Mouse (Mus musculus) limb, embryonic 13.5 days (tissue): ENCODE results near the gene Anapc11. TPM values are rescaled to one million over a fixed set of nuclear protein-coding genes. Genes with fewer than 3 reads are reported as not detected.

Experiments used
- ATAC-seq: fragments of 200-750 bp; cut with Nextera tagmentation; 2 replicates; pipeline ENCODE4 v1.8.0; 2017; ENCODE audit warnings: low read depth, moderate number of reproducible peaks, moderate TSS enrichment; ENCODE audit not compliant: low FRiP score
- H3K27ac ChIP-seq: fragments of 300-500 bp; sonication (generic); 2 replicates; pipeline ENCODE4 v1.5.1; 2015; ENCODE audit warnings: inconsistent platforms, mild to moderate bottlenecking, moderate library complexity
- H3K27me3 ChIP-seq: fragments of 300-500 bp; sonication (generic); 2 replicates; pipeline ENCODE4 v1.6.1; 2015; ENCODE audit warnings: mild to moderate bottlenecking, inconsistent platforms
- H3K36me3 ChIP-seq: fragments of 300-500 bp; sonication (generic); 2 replicates; pipeline ENCODE4 v1.6.1; 2015; ENCODE audit warnings: inconsistent platforms, mild to moderate bottlenecking, moderate library complexity
- H3K4me1 ChIP-seq: fragments of 300-500 bp; sonication (generic); 2 replicates; pipeline ENCODE4 v1.6.1; 2015; ENCODE audit warnings: inconsistent platforms
- H3K4me2 ChIP-seq: fragments of 300-500 bp; sonication (generic); replicated peaks from 2 replicates; pipeline ENCODE4 v1.6.1; 2015; ENCODE audit warnings: inconsistent platforms, mild to moderate bottlenecking, moderate library complexity
- H3K4me3 ChIP-seq: fragments of 300-500 bp; sonication (generic); 2 replicates; pipeline ENCODE4 v1.5.1; 2015; ENCODE audit warnings: moderate library complexity, mild to moderate bottlenecking, inconsistent platforms
- H3K9ac ChIP-seq: fragments of 300-500 bp; sonication (generic); 2 replicates; pipeline ENCODE4 v1.6.1; 2015; ENCODE audit warnings: mild to moderate bottlenecking, inconsistent platforms
- H3K9me3 ChIP-seq: fragments of 300-500 bp; sonication (generic); 2 replicates; pipeline ENCODE4 v1.6.1; 2016; ENCODE audit warnings: inconsistent platforms
- WGBS: fragments of 180-500 bp; shearing (Covaris S2); methylation state at CpG from one replicate; pipeline ENCODE4 v1.1.7; 2015; 5-methylcytosine and 5-hydroxymethylcytosine counted together
- polyA plus RNA-seq: library from polyadenylated mRNA; unstranded; fragments of >200 nt; fragmentation: Nextera tagmentation; extraction: Ambion mirVana; gene quantifications from 2 replicates; pipeline ENCODE4 v1.2.1, GENCODE M21; 2015

Anapc11 gene
- polyA plus RNA-seq, 1 experiment from 2014 or later, result 222 TPM

- H3K4me1 ChIP-seq, result peaks cover 33% of the 10 kb centered on the region
- H3K4me2 ChIP-seq, result no peak overlapping the region
- WGBS, result 37% methylated on average over 6 of the region's 6 CpGs
- no peak overlapping the region for H3K27ac ChIP-seq
- no peak overlapping the region for H3K9ac ChIP-seq
- no peak for ATAC-seq
- H3K36me3 ChIP-seq, result peaks cover 63% of the 10 kb centered on the region
- peaks cover 18% of the 10 kb centered on the region for H3K27me3 ChIP-seq
- H3K9me3 ChIP-seq, result no peaks in the 10 kb centered on the region
- no peak overlapping the region for H3K4me3 ChIP-seq
These were observed 14.5 kb downstream of the Anapc11 start for GRCm38 (mm10) chr11:120612763-120613162.

- Histone ChIP-seq H3K4me2 (no peak overlapping the region), H3K36me3 (peaks cover 69% of the 10 kb centered on the region), H3K27me3 (peaks cover 14% of the 10 kb centered on the region), H3K9ac (no peak overlapping the region), H3K4me3 (no peak overlapping the region), H3K9me3 (no peaks in the 10 kb centered on the region), H3K4me1 (peaks cover 27% of the 10 kb centered on the region), H3K27ac (no peak overlapping the region)
- no peak for ATAC-seq
- WGBS, result 90% methylated on average over 10 of the region's 10 CpGs
These were observed 15.3 kb downstream of the Anapc11 start for GRCm38 (mm10) chr11:120613481-120613972.

- Histone ChIP-seq H3K27me3 (peaks cover 9% of the 10 kb centered on the region), H3K27ac (no peak overlapping the region), H3K4me1 (peaks cover 23% of the 10 kb centered on the region), H3K4me3 (no peak overlapping the region), H3K36me3 (peaks cover 73% of the 10 kb centered on the region), H3K9ac (no peak overlapping the region), H3K9me3 (no peaks in the 10 kb centered on the region), H3K4me2 (no peak overlapping the region)
- no peak for ATAC-seq
- WGBS, result 77% methylated on average over 8 of the region's 8 CpGs
These were observed 15.8 kb downstream of the Anapc11 start for GRCm38 (mm10) chr11:120613976-120614375.

GRCm38 (mm10) chr11:120615167-120615566 is 16.9 kb downstream of the Anapc11 start:
- no peaks in the 10 kb centered on the region for H3K9me3 ChIP-seq
- ATAC-seq, result no peak
- H3K4me2 ChIP-seq, result no peak overlapping the region
- no peak overlapping the region for H3K27ac ChIP-seq
- H3K4me3 ChIP-seq, result no peak overlapping the region
- WGBS, result 94% methylated on average over 6 of the region's 6 CpGs
- no peak overlapping the region for H3K9ac ChIP-seq
- H3K4me1 ChIP-seq, result peaks cover 18% of the 10 kb centered on the region
- H3K27me3 ChIP-seq, result no peaks in the 10 kb centered on the region
- peaks cover 74% of the 10 kb centered on the region for H3K36me3 ChIP-seq

- H3K36me3 ChIP-seq, result peaks cover 74% of the 10 kb centered on the region
- 94% methylated on average over 11 of the region's 11 CpGs for WGBS
These were observed 17.5 kb downstream of the Anapc11 start for GRCm38 (mm10) chr11:120615606-120616203.

GRCm38 (mm10) chr11:120616617-120617294 is 18.5 kb downstream of the Anapc11 start:
- Histone ChIP-seq H3K4me3 (peak overlapping the region; percentile 82), H3K36me3 (peaks cover 73% of the 10 kb centered on the region), H3K4me2 (peak overlapping the region; percentile 91), H3K27me3 (no peaks in the 10 kb centered on the region), H3K4me1 (peaks cover 18% of the 10 kb centered on the region), H3K9ac (peak overlapping the region; percentile 84), H3K9me3 (no peaks in the 10 kb centered on the region), H3K27ac (no peak overlapping the region)
- ATAC-seq, result no peak
- WGBS, result 52% methylated on average over 4 of the region's 4 CpGs

More at GRCm38 (mm10) chr11:120615606-120616203, 17.5 kb downstream of the Anapc11 start:
- Histone ChIP-seq H3K27ac (no peak overlapping the region), H3K9me3 (no peaks in the 10 kb centered on the region), H3K9ac (no peak overlapping the region), H3K4me2 (no peak overlapping the region), H3K4me1 (peaks cover 18% of the 10 kb centered on the region), H3K27me3 (no peaks in the 10 kb centered on the region), H3K4me3 (no peak overlapping the region)
- no peak for ATAC-seq

GRCm38 (mm10) chr11:120617519-120618112 is 19.4 kb downstream of the Anapc11 start, which contains the start of gene Pcyt2:
Gene Pcyt2 (minus strand): TSS chr11:120617936.
- peak within 1 kb of the TSS; percentile 33; the same call in 1 of the 2 replicates for H3K27ac ChIP-seq
- peak; percentile 92 for ATAC-seq
- H3K4me2 ChIP-seq, result peak within 1 kb of the TSS; percentile 91
- peak within 1 kb of the TSS; percentile 82 for H3K4me3 ChIP-seq
- no peaks in the 10 kb centered on the region for H3K27me3 ChIP-seq
- WGBS, result 0% methylated on average over 56 of the region's 56 CpGs
- H3K36me3 ChIP-seq, result peaks cover 73% of the 10 kb centered on the region
- peaks cover 18% of the 10 kb centered on the region for H3K4me1 ChIP-seq
- H3K9me3 ChIP-seq, result no peaks in the 10 kb centered on the region
- H3K9ac ChIP-seq, result peak within 1 kb of the TSS; percentile 84

GRCm38 (mm10) chr11:120618619-120619535 is 20.7 kb downstream of the Anapc11 start:
- no peak overlapping the region for H3K9ac ChIP-seq
- H3K4me3 ChIP-seq, result peak overlapping the region; percentile 82; the same call in 1 of the 2 replicates
- 95% methylated on average over 25 of the region's 25 CpGs for WGBS
- no peak for ATAC-seq
- no peaks in the 10 kb centered on the region for H3K9me3 ChIP-seq
- no peak overlapping the region for H3K27ac ChIP-seq
- H3K27me3 ChIP-seq, result no peaks in the 10 kb centered on the region
- H3K4me2 ChIP-seq, result no peak overlapping the region
- peaks cover 21% of the 10 kb centered on the region for H3K4me1 ChIP-seq
- H3K36me3 ChIP-seq, result peaks cover 65% of the 10 kb centered on the region

GRCm38 (mm10) chr11:120620195-120620594 is 22.0 kb downstream of the Anapc11 start:
- Histone ChIP-seq H3K4me2 (no peak overlapping the region), H3K36me3 (peaks cover 56% of the 10 kb centered on the region), H3K27me3 (no peaks in the 10 kb centered on the region), H3K4me3 (no peak overlapping the region), H3K4me1 (peaks cover 28% of the 10 kb centered on the region), H3K27ac (no peak overlapping the region), H3K9me3 (no peaks in the 10 kb centered on the region), H3K9ac (no peak overlapping the region)
- 94% methylated on average over 14 of the region's 14 CpGs for WGBS
- ATAC-seq, result no peak

- Histone ChIP-seq H3K9ac (no peak overlapping the region), H3K4me1 (peaks cover 20% of the 10 kb centered on the region), H3K27ac (no peak overlapping the region), H3K36me3 (peaks cover 62% of the 10 kb centered on the region), H3K9me3 (no peaks in the 10 kb centered on the region), H3K4me3 (peak overlapping the region; percentile 3; the same call in 1 of the 2 replicates), H3K4me2 (no peak overlapping the region), H3K27me3 (no peaks in the 10 kb centered on the region)
- WGBS, result 88% methylated on average over 6 of the region's 6 CpGs
- ATAC-seq, result no peak
These were observed 24.6 kb downstream of the Anapc11 start for GRCm38 (mm10) chr11:120622805-120623204.

- H3K9ac ChIP-seq, result peak overlapping the region; percentile 76
- H3K4me3 ChIP-seq, result peak overlapping the region; percentile 96
- peak overlapping the region; percentile 8; the same call in 1 of the 2 replicates for H3K27ac ChIP-seq
- peaks cover 60% of the 10 kb centered on the region for H3K36me3 ChIP-seq
- H3K27me3 ChIP-seq, result no peaks in the 10 kb centered on the region
- peak overlapping the region; percentile 100 for H3K4me2 ChIP-seq
- WGBS, result 13% methylated on average over 30 of the region's 30 CpGs
- H3K4me1 ChIP-seq, result peaks cover 17% of the 10 kb centered on the region
- ATAC-seq, result peak; percentile 55; the same call in 1 of the 2 replicates
- H3K9me3 ChIP-seq, result no peaks in the 10 kb centered on the region
These were observed 25.9 kb downstream of the Anapc11 start for GRCm38 (mm10) chr11:120623961-120624679.
